Mouse (Mus musculus): ENCODE measurements at regions not wholly inside any gene's neighbourhood (a gene's known extent, or its start where the extent isn't known, plus 50 kb on each side); places are given as distances from the start of the nearest gene placed in this dataset.
"Not testable (repeated sequence)": the region's sequence is repeated elsewhere in the genome, so short reads cannot be mapped to it uniquely, and the experiment has no call there.

DNA sequence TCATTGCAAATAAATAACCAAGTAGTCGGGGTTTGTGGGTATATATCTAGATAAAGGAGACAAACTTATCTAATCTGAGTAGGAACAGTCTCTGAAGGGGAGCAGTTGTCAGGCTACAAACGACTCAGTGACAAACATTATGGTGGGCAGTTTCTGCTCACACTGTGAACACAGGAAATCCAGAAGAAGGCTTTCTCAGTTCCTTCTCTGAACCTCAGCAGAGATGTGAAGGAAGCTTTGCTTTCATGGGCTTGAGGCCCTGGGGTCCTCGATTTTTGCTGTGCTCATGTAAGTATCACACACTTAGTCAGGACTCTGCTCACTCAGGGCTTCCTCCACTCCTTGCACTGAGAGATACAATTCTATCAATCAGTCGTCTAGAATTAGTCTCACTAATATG is 994.7 kb upstream of the Foxg1 start:
- Histone ChIP-seq H3K4me1 (no peaks in the 10 kb centered on the region), H3K27ac (replicated peaks) (no peak overlapping the region), H3K9me3 (no peaks in the 10 kb centered on the region), H3K9ac (replicated peaks) (no peak overlapping the region), H3K4me3 (no peak overlapping the region), H3K4me2 (replicated peaks) (no peak overlapping the region), H3K36me3 (no peaks in the 10 kb centered on the region), H3K27me3 (no peaks in the 10 kb centered on the region)
- WGBS = 80% methylated on average over 4 of the region's 4 CpGs
- 0 out of 2 replicates have a peak, but pooled peaks have one; percentile 26 for ATAC-seq (replicated peaks)

DNA sequence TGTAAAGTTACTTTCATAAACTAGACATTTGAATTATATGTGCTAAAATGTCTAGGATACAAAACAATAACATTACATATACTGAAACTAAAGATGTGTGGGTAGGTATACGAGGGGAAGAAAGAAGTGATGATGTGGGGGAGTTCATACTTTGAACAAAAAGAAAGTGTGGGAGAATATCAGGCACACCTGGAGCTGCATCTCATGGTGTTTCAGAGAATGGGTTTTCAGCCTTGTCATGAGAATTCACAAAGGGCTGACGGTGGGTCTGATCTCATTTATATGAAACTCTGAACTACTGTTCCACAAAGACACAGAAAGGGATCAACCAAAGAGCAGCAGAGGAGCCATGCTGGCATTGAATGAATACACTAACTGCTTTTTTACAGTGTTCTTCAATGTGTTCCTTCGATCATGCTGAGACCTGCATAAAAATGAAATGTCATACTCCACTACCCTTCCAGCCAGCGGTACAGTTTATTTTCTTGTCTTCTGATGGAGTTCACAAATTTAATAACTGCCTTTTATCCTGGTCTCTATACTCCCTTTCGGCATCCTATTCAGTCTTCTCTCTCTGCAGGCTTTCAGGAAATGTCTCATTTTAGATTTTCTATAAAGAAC is 994.2 kb upstream of the Foxg1 start:
- WGBS = 70% methylated on average over 5 of the region's 5 CpGs
- no peaks in the 10 kb centered on the region for H3K36me3 ChIP-seq
- H3K4me1 ChIP-seq = no peaks in the 10 kb centered on the region
- H3K27ac ChIP-seq (replicated peaks) = no peak overlapping the region
- H3K4me2 ChIP-seq (replicated peaks) = no peak overlapping the region
- H3K9ac ChIP-seq (replicated peaks) = no peak overlapping the region
- H3K27me3 ChIP-seq = no peaks in the 10 kb centered on the region
- no peak overlapping the region for H3K4me3 ChIP-seq
- H3K9me3 ChIP-seq = no peaks in the 10 kb centered on the region
- ATAC-seq (replicated peaks) = no peak; the same call in 1 of the 2 replicates

DNA sequence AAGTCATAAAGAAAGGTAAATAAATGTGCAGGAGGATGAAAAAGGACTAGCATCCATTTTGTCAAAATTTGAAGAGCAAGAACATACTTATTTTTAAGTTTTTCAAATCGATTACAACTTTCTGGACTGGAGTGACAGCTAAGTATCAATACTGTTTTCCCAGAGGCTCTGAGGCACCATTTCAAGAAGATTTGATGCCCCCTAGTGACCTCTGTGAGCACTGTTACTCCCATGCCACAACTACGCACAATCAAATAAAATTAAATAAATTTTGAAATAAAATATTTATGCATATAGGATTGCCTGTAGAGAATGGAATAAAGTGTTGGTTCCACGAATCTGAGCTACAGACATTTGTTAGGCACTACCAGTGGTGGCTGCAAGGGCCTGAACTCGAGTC is 991.5 kb upstream of the Foxg1 start:
- Histone ChIP-seq H3K4me1 (no peaks in the 10 kb centered on the region), H3K4me2 (replicated peaks) (no peak overlapping the region), H3K9ac (replicated peaks) (no peak overlapping the region), H3K4me3 (no peak overlapping the region), H3K9me3 (no peaks in the 10 kb centered on the region), H3K27me3 (no peaks in the 10 kb centered on the region), H3K27ac (replicated peaks) (no peak overlapping the region), H3K36me3 (no peaks in the 10 kb centered on the region)
- 0 out of 2 replicates have a peak, but pooled peaks have one; percentile 35 for ATAC-seq (replicated peaks)
- 62% methylated on average over 4 of the region's 4 CpGs for WGBS

DNA sequence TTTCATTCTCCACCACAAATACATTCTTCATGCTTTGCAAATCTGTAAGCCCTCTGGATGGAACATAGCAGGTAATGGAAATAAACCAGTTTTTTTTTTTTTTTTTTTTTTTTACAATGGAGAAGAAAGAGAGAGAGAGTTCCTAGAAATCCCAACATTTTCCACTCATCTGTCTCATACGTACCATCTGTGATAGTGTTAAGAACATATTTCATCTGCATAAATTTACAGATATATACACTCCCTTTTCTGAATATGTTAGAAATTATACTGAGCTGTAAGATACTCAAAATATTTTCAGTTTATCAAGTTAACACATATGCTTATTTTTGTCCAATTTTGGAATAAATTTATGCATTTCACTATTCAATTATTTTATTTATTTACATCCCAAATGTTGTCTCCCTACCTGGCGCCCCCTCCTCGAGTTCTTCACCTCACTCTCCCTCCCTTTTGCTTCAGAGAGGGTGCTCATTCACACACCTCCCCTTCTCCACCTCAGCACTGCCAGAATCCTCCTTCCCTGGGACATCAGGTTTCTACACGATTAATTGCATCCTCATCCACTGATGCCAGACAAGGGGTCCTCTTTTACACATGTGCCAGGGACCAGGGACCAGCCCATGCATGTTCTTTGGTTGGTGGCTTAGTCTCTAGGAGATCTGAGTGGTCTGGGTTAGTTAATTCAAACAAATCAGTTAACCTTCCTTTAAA is 943.0 kb upstream of the Foxg1 start:
- Histone ChIP-seq H3K27me3 (no peaks in the 10 kb centered on the region), H3K27ac (replicated peaks) (no peak overlapping the region), H3K4me1 (no peaks in the 10 kb centered on the region; the same call in 1 of the 2 replicates), H3K4me3 (no peak overlapping the region), H3K4me2 (replicated peaks) (no peak overlapping the region), H3K9ac (replicated peaks) (no peak overlapping the region), H3K9me3 (no peaks in the 10 kb centered on the region), H3K36me3 (no peaks in the 10 kb centered on the region)
- WGBS = 61% methylated on average over 4 of the region's 4 CpGs
- peak; percentile 53 for ATAC-seq (replicated peaks)

DNA sequence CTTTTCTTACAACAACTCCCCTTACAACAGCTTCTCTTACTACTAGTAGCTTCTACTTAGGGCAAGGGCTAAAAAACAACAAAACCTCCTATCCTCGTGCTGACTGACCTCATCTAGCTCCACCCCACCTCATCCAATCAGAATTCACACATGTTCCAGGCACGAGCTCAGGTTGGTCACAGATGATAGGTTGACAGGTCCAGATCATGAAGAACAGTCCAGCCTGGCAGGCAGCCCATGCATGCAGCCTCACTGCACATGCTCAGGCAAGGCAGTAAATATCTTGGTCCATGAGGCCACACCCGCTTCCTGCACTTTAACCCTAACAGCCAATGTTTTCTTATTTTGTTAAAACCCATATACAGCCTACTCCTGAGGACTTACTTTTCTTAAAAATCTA is 933.7 kb upstream of the Foxg1 start:
- H3K4me2 ChIP-seq (replicated peaks); H3K9me3 ChIP-seq; H3K36me3 ChIP-seq; H3K4me3 ChIP-seq; H3K4me1 ChIP-seq; ATAC-seq (replicated peaks); H3K9ac ChIP-seq (replicated peaks); H3K27ac ChIP-seq (replicated peaks); H3K27me3 ChIP-seq: not testable (repeated sequence)
- 78% methylated on average over 3 of the region's 3 CpGs for WGBS

DNA sequence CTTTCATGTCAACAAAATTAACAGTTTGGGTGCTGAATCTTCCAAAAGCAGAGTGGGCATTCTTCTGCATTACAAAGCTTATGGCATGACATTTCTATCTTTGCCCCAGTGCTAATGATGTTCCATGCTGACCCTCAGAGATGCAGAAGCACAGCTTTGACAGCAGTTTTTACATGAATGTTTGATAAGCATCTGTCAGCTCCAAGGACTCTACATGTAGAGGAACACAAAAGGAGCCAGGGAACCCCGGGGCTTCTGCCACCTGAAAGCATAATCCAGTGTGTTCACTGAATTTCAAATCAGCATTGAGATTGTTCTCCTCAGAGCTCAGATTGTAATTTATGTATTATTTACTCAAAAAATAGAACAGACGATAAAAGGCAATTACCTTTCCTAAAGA is 920.1 kb upstream of the Foxg1 start:
- Histone ChIP-seq H3K9ac (replicated peaks) (no peak overlapping the region), H3K4me2 (replicated peaks) (no peak overlapping the region), H3K4me3 (no peak overlapping the region), H3K27ac (replicated peaks) (no peak overlapping the region), H3K36me3 (no peaks in the 10 kb centered on the region), H3K4me1 (no peaks in the 10 kb centered on the region), H3K27me3 (no peaks in the 10 kb centered on the region), H3K9me3 (no peaks in the 10 kb centered on the region)
- no peak for ATAC-seq (replicated peaks)
- WGBS = 34% methylated on average over 2 of the region's 2 CpGs

DNA sequence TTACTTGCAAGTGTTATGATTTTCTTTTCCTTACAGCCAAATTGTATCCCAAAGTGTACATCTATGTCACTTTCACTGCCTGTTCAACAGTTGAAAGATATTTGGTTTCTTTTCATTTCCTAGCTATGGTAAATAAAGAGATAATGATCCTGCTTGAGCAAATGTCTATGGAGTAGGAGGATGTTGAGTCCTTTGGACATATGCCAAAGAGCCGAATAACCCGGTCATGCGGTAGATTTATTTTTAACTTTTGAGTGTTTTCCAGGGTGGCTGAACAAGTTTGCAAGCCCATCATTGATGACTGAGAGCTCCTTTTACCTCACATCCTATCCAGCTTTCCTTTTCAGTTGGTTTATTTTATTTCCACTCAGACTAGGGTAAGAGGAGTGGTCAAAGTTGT is 881.7 kb upstream of the Foxg1 start:
- Histone ChIP-seq H3K9me3 (no peaks in the 10 kb centered on the region), H3K36me3 (no peaks in the 10 kb centered on the region), H3K27ac (replicated peaks) (no peak overlapping the region), H3K4me2 (replicated peaks) (no peak overlapping the region), H3K4me1 (no peaks in the 10 kb centered on the region), H3K4me3 (no peak overlapping the region), H3K9ac (replicated peaks) (no peak overlapping the region), H3K27me3 (no peaks in the 10 kb centered on the region)
- 84% methylated on average over 3 of the region's 3 CpGs for WGBS
- no peak for ATAC-seq (replicated peaks)

DNA sequence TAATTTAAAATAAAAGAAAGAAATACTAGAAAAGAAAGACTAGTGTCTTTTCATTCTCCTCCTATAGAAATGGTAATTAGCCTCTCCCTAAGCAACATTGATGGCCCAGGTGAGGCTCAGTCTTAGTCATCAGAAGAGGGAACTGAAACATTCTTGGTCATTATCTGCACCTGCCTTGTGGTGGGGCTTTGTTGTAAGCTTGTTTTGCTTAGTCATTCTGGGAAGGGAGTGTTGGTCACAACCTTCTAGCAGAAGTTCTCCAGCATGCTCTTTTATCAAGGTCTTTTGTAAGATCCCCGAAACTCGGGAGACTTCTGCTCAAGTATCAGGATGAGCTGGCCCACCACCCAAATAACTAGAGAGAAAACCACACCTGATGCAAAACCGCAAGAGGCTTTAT is 870.9 kb upstream of the Foxg1 start:
- Histone ChIP-seq H3K27ac (replicated peaks) (no peak overlapping the region), H3K4me3 (no peak overlapping the region), H3K9ac (replicated peaks) (no peak overlapping the region), H3K36me3 (no peaks in the 10 kb centered on the region), H3K27me3 (no peaks in the 10 kb centered on the region), H3K4me1 (no peaks in the 10 kb centered on the region), H3K9me3 (no peaks in the 10 kb centered on the region), H3K4me2 (replicated peaks) (no peak overlapping the region)
- WGBS = 86% methylated on average over 3 of the region's 3 CpGs
- no peak for ATAC-seq (replicated peaks)

DNA sequence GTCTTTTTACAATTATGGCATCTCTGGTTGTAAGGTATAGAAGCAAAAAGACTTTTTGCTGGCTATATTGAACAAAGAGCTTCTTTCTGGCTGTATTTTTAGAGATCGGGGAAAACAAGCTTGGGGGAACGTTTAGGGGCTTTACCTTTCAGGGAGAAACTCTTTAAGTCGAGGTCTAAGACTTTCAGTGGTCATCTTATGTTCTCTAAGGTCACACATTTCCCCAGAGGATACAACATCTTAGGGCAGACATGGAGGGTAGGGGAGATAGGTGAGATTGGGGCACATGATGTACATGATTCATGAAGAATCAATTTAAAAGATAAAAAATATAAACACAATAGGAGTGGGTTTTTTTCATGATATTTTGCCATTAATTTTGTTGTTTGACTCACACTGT is 870.2 kb upstream of the Foxg1 start:
- H3K4me1 ChIP-seq = no peaks in the 10 kb centered on the region
- ATAC-seq (replicated peaks) = no peak
- no peaks in the 10 kb centered on the region for H3K36me3 ChIP-seq
- H3K4me3 ChIP-seq = no peak overlapping the region
- 82% methylated on average over 3 of the region's 3 CpGs for WGBS
- no peak overlapping the region for H3K27ac ChIP-seq (replicated peaks)
- no peaks in the 10 kb centered on the region for H3K27me3 ChIP-seq
- no peak overlapping the region for H3K4me2 ChIP-seq (replicated peaks)
- H3K9me3 ChIP-seq = no peaks in the 10 kb centered on the region
- no peak overlapping the region for H3K9ac ChIP-seq (replicated peaks)

DNA sequence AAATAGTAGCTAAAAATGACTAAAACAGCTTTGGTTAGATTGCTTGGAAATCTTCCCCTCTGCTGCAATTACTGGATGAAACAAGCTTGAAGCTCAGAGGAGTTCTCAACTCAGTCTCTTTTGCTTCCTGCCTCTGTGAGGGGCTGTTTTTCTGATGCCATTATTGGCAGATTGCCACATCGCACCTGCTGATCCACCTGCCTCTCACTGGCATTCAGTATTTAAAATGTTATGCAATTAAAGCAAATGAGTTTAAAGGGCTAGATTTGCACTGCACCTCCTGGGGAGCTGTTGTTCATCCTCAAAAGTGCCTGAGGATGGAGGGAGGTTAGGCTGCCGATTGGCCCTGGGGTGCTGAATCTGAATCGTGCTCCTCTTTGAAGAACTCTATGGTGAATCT is 860.5 kb upstream of the Foxg1 start:
- Histone ChIP-seq H3K9me3 (no peaks in the 10 kb centered on the region), H3K4me1 (0 out of 2 replicates have a peak, but pooled peaks cover 3% of the 10 kb centered on the region), H3K4me3 (no peak overlapping the region), H3K4me2 (replicated peaks) (no peak overlapping the region), H3K9ac (replicated peaks) (no peak overlapping the region), H3K36me3 (no peaks in the 10 kb centered on the region), H3K27ac (replicated peaks) (no peak overlapping the region), H3K27me3 (no peaks in the 10 kb centered on the region)
- no peak for ATAC-seq (replicated peaks)
- 22% methylated on average over 3 of the region's 3 CpGs for WGBS

DNA sequence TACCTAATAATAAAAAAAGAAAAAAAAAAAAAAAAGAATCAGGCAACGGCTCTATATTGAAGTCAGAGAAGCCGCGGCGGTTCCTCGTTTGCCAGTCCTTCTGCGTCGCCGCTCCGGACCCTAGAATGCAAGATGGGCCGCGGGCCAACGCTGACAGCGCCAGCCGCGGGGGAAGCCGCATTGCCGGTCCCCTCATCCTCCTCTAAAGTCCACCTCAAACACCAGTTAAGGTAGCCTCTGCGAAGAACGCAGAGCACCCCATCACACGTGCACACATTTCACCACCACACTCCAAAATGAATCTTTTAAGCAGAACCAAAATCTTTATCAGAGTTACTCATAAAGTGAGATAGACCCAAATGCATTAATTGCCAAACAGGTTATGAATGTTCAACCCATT is 822.8 kb upstream of the Foxg1 start:
- not testable (repeated sequence) for ATAC-seq (replicated peaks); H3K36me3 ChIP-seq; H3K9ac ChIP-seq (replicated peaks); H3K27ac ChIP-seq (replicated peaks); H3K27me3 ChIP-seq; H3K9me3 ChIP-seq; H3K4me1 ChIP-seq; H3K4me3 ChIP-seq; H3K4me2 ChIP-seq (replicated peaks)
- WGBS = 82% methylated on average over 20 of the region's 20 CpGs

DNA sequence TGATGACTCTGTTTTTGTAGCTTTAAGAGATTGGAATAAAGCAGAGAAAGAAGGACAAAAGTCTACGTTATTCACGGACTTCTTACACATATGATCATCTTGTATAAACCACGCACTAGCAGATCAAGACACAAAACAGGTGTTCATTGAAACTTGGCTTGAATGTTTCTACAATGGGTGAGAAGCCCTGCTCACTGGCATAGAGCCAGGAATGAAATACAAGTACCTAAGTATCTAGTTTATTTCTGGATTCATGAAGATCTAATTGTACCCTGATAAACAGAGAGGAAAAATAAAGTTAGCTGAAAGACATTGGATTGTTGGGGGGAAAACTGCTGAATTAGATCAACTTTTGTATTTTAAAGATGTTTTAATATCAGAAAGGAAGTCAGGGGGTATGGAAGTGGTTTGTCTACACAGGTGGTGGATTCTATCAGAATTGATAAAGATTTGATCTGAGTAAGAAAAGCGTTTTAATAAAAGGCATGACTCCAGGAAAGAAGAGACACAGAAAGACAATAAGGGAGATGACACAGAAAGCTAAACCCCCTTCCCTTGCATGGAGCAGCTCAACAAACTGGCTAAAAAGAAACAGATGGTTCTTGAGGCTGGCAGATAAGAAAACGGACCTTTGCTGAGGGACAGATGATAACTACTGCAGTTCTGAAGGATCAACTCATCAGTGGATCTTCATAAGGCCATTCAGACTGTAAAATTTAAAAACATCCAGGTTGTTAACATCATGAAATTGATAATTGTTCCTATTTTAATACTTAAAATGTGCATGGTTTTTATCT is 777.9 kb upstream of the Foxg1 start:
- no peak overlapping the region for H3K4me2 ChIP-seq (replicated peaks)
- H3K4me3 ChIP-seq = no peak overlapping the region
- H3K36me3 ChIP-seq = no peaks in the 10 kb centered on the region
- WGBS = 88% methylated on average over 5 of the region's 5 CpGs
- no peak for ATAC-seq (replicated peaks)
- H3K4me1 ChIP-seq = no peaks in the 10 kb centered on the region
- H3K27me3 ChIP-seq = no peaks in the 10 kb centered on the region
- H3K9me3 ChIP-seq = no peaks in the 10 kb centered on the region
- H3K27ac ChIP-seq (replicated peaks) = no peak overlapping the region
- no peak overlapping the region for H3K9ac ChIP-seq (replicated peaks)
